Mouse (Mus musculus): ENCODE results near the gene Tenm2. TPM values are rescaled to one million over a fixed set of nuclear protein-coding genes. Genes with fewer than 3 reads are reported as not detected.

Gene Tenm2
- total RNA-seq, 2 experiments from 2014 or later: 2.3 to 3.5 TPM

GRCm38 (mm10) chr11:35972270-35972931 is 1263.4 kb downstream of the Tenm2 start:
- no peak for DNase-seq (ENCODE audit: low spot score in 2 of 2)

DNA sequence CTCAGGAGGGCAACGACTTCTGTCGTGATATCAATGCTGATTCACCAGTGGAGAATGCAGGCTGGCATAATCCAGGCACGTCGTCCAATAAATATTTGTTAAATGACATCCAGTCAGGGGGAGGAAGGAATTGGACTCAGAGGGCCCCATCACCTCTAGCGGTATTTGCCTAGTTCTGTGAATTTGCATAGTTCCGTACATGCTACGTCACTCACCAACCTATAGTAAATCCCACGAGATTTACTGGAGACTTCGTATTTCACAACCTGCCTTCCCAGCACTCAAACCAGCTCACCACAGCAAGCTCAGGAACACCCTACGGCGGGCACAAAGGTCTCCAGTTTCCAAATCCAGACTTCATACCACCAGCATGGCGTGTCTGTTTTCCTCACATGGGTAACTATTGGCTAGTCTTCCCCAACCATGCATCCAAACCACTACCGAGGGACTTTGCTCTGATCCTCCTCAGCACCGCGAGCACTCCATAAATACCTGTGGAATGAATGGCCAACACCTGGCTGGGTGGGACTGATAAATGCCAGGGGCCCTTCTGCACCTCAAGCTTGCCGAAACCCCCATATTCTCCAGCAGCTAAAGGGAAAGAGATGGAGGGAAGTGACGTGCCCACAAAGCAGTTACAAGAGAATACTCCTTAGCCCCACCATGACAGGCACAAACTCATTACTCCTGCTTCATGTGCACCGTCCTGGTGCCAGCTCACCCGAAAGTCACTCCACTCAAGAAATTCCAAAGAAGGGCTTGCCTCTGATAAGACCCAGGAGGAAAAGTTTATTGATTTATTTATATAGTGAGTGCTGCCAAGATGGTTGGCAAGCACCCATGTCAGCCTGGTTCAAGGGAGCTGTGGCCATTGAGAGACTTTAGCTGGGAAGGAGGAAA is 1264.7 kb downstream of the Tenm2 start:
- no peak for DNase-seq (ENCODE audit: low spot score in 2 of 2)

GRCm38 (mm10) chr11:35968291-35968690 is 1267.5 kb downstream of the Tenm2 start:
- DNase-seq (ENCODE audit: low spot score in 2 of 2): no peak

DNA sequence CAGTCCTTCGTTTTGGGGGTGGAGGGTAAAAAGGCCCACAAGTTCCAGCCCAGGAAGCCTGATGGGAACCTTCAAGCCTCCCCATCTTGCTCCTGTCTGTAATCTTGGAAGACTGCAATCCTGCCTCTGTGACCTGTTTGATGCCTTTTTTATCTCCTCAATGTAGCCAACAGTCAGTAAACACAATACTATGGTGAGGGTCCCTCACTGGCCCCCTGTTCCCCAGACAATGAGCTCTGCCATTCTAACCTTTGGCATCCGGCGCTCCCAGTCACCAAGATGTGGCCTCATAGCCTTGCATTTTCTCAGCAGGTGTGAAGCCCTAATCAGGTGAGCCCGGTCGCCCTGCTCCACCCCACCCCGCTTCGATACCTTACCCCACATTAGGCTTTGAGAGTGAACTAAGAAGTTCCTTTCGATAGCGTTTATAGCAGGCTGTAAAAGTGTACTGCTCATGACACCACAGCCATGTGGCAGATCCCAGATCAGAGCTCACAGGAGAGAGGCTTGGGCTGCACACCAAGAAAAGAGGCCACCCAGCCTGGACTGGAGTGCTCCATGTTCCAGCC is 1271.7 kb downstream of the Tenm2 start:
- no peak for DNase-seq (ENCODE audit: low spot score in 2 of 2)

DNA sequence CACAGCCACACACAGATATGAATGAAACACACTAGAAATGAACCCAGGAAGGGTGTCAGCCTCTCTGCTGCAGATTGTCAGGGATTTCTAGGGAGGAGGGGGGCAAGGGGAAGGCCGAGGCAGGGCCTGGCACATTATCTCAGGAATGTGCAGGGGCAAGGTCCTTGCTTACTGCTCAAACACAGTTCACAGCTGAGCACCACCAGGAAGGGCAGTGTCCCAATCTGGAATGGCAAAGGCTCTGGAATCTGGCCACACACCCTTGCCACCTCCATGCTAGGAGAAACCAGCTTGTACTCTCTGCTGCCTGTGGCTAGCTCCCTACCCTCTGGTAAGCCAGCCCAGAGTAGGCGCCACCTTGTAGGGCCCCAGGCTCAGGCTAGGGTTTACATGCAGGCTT is 1272.2 kb downstream of the Tenm2 start:
- DNase-seq (ENCODE audit: low spot score in 2 of 2): no peak

- DNase-seq (ENCODE audit: low spot score in 2 of 2): no peak
Measured at GRCm38 (mm10) chr11:35962431-35962830, 1273.3 kb downstream of the Tenm2 start.

GRCm38 (mm10) chr11:35959270-35959669 is 1276.5 kb downstream of the Tenm2 start:
- no peak for DNase-seq (ENCODE audit: low spot score in 2 of 2)

Measured in adrenal gland, postnatal 4 days (tissue).